Comparison of ENCODE assay signal across 15 mouse cellular contexts in genomic region chr4:55169063-55169462, GRCm38 (mm10).
"Had no signal": no experiment of that assay in that cellular context is flagged by ENCODE, and none has a peak within 500 bp of the region (broad histone marks: within the 10 kb centered on the region; RNA-seq: fewer than 3 reads in every experiment).

No protein-coding gene starts in this region.

- H3K36me3 ChIP-seq: neural tube, embryonic 15.5 days; stomach, embryonic 15.5 days had no signal

- H3K27me3 ChIP-seq: neural tube, embryonic 15.5 days; stomach, embryonic 15.5 days had no signal

- H3K4me1 ChIP-seq: neural tube, embryonic 15.5 days; stomach, embryonic 15.5 days had no signal

- H3K4me3 ChIP-seq: neural tube, embryonic 15.5 days; stomach, embryonic 15.5 days had no signal

- H3K27ac ChIP-seq: neural tube, embryonic 15.5 days; stomach, embryonic 15.5 days; stomach, postnatal 0 days had no signal

- H3K9ac ChIP-seq: neural tube, embryonic 15.5 days; stomach, embryonic 15.5 days had no signal

- DNase-seq: retina, postnatal 1 day; right cerebral cortex, adult 18-20 months; right cerebral cortex, postnatal 14 days; right cerebral cortex, postnatal 25 days; right cerebral cortex, postnatal 4 days; spleen, adult 18-20 months; thymus, adult 18-20 months; thymus, adult 2 months; thymus, postnatal 14 days; thymus, postnatal 25 days; thymus, postnatal 36 days; thymus, postnatal 4 days had no signal

- H3K4me2 ChIP-seq: neural tube, embryonic 15.5 days; stomach, embryonic 15.5 days had no signal

- H3K9me3 ChIP-seq: neural tube, embryonic 15.5 days; stomach, embryonic 15.5 days had no signal
